Mouse (Mus musculus): ENCODE results near the gene Slc16a5.

DNA sequence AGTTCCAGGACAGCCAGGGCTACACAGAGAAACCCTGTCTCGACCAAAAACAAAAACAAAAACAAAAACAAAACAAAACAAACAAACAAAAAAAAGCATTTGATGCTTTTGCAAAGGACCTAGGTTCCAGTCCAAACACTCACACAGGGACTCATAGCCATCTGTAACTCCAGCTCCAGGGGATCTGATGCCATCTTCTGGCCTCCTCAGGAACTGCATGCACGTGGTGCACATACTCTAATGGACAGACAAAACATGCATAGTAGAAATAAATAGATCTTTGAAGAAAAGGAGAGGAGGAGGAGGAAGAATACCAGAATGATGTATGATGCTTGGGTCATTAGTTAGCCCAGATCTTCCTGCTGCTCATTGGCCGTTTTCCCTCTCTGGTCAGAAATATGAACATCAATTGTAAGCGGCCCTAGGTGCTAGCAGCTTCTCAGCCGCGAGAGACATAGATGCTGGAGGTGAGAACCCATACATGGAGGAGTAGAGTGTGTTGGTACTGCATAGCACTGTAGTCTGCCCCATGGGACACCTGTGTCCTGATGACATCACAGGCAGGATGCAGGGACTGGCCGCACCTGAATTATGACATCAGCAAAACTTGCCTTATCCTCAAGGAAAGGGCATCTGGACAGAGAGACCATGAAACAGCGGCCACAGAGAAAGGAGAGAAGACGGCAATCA is 22.2 kb upstream of the Slc16a5 start, which contains the start of gene Trim80:
- TF ChIP-seq POLR2A (IDR thresholded peaks at IDR 0.05; ENCODE audit: insufficient read depth, low read depth, low read length) (no peak), CTCF (IDR thresholded peaks at IDR 0.05; ENCODE audit: insufficient read depth, low read depth, low read length) (no peak)
